Mouse (Mus musculus) heart, postnatal 0 days (tissue): Measurements from ENCODE around the gene Bud13. TPM values are rescaled to one million over a fixed set of nuclear protein-coding genes. Genes with fewer than 3 reads are reported as not detected.

Source experiments
- ATAC-seq: fragments of 200-750 bp; cut with Nextera tagmentation; 2 replicates; pipeline ENCODE4 v1.8.0; 2017; ENCODE audit warnings: low read depth, moderate number of reproducible peaks, moderate library complexity; ENCODE audit not compliant: insufficient read depth
- DNase-seq: peaks from one replicate; pipeline ENCODE4 v3.0.0-alpha.2; 2016; ENCODE audit warnings: low spot score
- H3K27ac ChIP-seq: fragments of 300-500 bp; sonication (generic); 2 replicates; pipeline ENCODE4 v1.5.1; 2014; ENCODE audit warnings: low read depth, mild to moderate bottlenecking
- H3K27me3 ChIP-seq: fragments of 300-500 bp; sonication (generic); 2 replicates; pipeline ENCODE4 v1.6.1; 2014; ENCODE audit warnings: low read length, mixed read lengths; ENCODE audit not compliant: control insufficient read depth, insufficient read depth
- H3K36me3 ChIP-seq: fragments of 300-500 bp; sonication (generic); replicated peaks from 2 replicates; pipeline ENCODE4 v1.6.1; 2014; ENCODE audit warnings: low read length, mixed read lengths; ENCODE audit not compliant: control insufficient read depth, insufficient read depth
- H3K4me1 ChIP-seq: fragments of 300-500 bp; sonication (generic); 2 replicates; pipeline ENCODE4 v1.6.1; 2014; ENCODE audit warnings: antibody characterized with exemption; ENCODE audit not compliant: control insufficient read depth, insufficient read depth
- H3K4me2 ChIP-seq: fragments of 300-500 bp; sonication (generic); 2 replicates; pipeline ENCODE4 v1.6.1; 2014; ENCODE audit warnings: low read depth, mild to moderate bottlenecking, low read length, moderate library complexity
- H3K4me3 ChIP-seq: fragments of 300-500 bp; sonication (generic); 2 replicates; pipeline ENCODE4 v1.5.1; 2014; ENCODE audit warnings: low read depth, low read length
- H3K9ac ChIP-seq: fragments of 300-500 bp; sonication (generic); replicated peaks from 2 replicates; pipeline ENCODE4 v1.6.1; 2014; ENCODE audit warnings: low read depth, low read length, mixed read lengths
- H3K9me3 ChIP-seq: fragments of 300-500 bp; sonication (generic); replicated peaks from 2 replicates; pipeline ENCODE4 v1.6.1; 2016; ENCODE audit warnings: low read length; ENCODE audit not compliant: control insufficient read depth
- CTCF ChIP-seq: IDR thresholded peaks from 2 replicates; pipeline ENCODE4 v1.5.1; 2016; ENCODE audit warnings: antibody characterized with exemption, control low read depth, low read depth
- EP300 ChIP-seq: IDR thresholded peaks from 2 replicates; pipeline ENCODE4 v1.6.1; 2016; ENCODE audit warnings: antibody characterized with exemption, low read depth
- WGBS: fragments of 180-500 bp; shearing (Covaris S2); extraction: QIAGEN DNeasy Blood & Tissue Kit; methylation state at CpG from one replicate; pipeline ENCODE4 v1.1.7; 2014; 5-methylcytosine and 5-hydroxymethylcytosine counted together
- polyA plus RNA-seq: library from polyadenylated mRNA; unstranded; fragments of >200 nt; fragmentation: Nextera tagmentation; extraction: Ambion mirVana; gene quantifications from 2 replicates; pipeline ENCODE4 v1.2.1, GENCODE M21; 2015
- total RNA-seq: library from RNA; depleted of rRNA; stranded (reverse); fragments of >200 nt; gene quantifications from 2 replicates; pipeline ENCODE4 v1.2.3, GENCODE M21; 2014; ENCODE audit warnings: low replicate concordance; rRNA removed

Gene Bud13
- total RNA-seq, result 12.0 and 14.6 TPM in 2 replicates
- 7.6 and 7.9 TPM in 2 replicates for polyA plus RNA-seq

GRCm38 (mm10) chr9:46282631-46283436 lies at the start of gene Bud13:
Gene Bud13, plus strand, starts transcription at chr9:46283008.
- H3K9me3 ChIP-seq, result no peaks in the 10 kb centered on the region
- H3K27me3 ChIP-seq, result no peaks in the 10 kb centered on the region
- ATAC-seq (peak; percentile 93), DNase-seq (peak; percentile 91)
- TF ChIP-seq EP300 (no peak), CTCF (peak; percentile 53)
- peak within 1 kb of the TSS; percentile 61 for H3K27ac ChIP-seq
- under 1% methylated on average over 54 of the region's 55 CpGs for WGBS
- peak within 1 kb of the TSS; percentile 77 for H3K9ac ChIP-seq
- H3K36me3 ChIP-seq, result peaks cover 54% of the 10 kb centered on the region
- peaks cover 10% of the 10 kb centered on the region for H3K4me1 ChIP-seq
- H3K4me3 ChIP-seq, result peak within 1 kb of the TSS; percentile 80
- peak within 1 kb of the TSS; percentile 64 for H3K4me2 ChIP-seq

GRCm38 (mm10) chr9:46235196-46235595 lies 47.6 kb upstream of the Bud13 start:
- Histone ChIP-seq H3K9me3 (no peaks in the 10 kb centered on the region), H3K9ac (no peak overlapping the region), H3K4me2 (no peak overlapping the region), H3K27me3 (peaks cover 14% of the 10 kb centered on the region; the same call in 1 of the 2 replicates), H3K4me1 (peaks cover 6% of the 10 kb centered on the region), H3K36me3 (no peaks in the 10 kb centered on the region), H3K27ac (no peak overlapping the region), H3K4me3 (no peak overlapping the region)
- 86% methylated on average over 6 of the region's 6 CpGs for WGBS
- TF ChIP-seq CTCF, result no peak
- TF ChIP-seq EP300, result no peak
- ATAC-seq (no peak), DNase-seq (no peak)

- Histone ChIP-seq H3K9me3 (no peaks in the 10 kb centered on the region), H3K27me3 (peaks cover 14% of the 10 kb centered on the region; the same call in 1 of the 2 replicates), H3K36me3 (no peaks in the 10 kb centered on the region), H3K27ac (no peak within 1 kb of the TSS), H3K9ac (no peak within 1 kb of the TSS), H3K4me2 (no peak within 1 kb of the TSS), H3K4me3 (no peak within 1 kb of the TSS), H3K4me1 (peaks cover 3% of the 10 kb centered on the region)
- no peak for DNase-seq
- ATAC-seq, result no peak
- no peak for TF ChIP-seq CTCF
- no peak for TF ChIP-seq EP300
Measured at GRCm38 (mm10) chr9:46235596-46235648, 47.4 kb upstream of the Bud13 start, which contains the start of gene Apoc3. Gene Apoc3, minus strand, starts transcription at chr9:46235636.

- H3K9ac ChIP-seq, result no peak overlapping the region
- no peak for DNase-seq
- no peak overlapping the region for H3K4me2 ChIP-seq
- H3K4me3 ChIP-seq, result no peak overlapping the region
- ATAC-seq, result no peak
- WGBS, result 59% methylated on average over 4 of the region's 4 CpGs
- no peaks in the 10 kb centered on the region for H3K9me3 ChIP-seq
- H3K4me1 ChIP-seq, result peaks cover 1% of the 10 kb centered on the region; the same call in 1 of the 2 replicates
- no peak for TF ChIP-seq EP300
- no peak for TF ChIP-seq CTCF
- no peak overlapping the region for H3K27ac ChIP-seq
- H3K36me3 ChIP-seq, result no peaks in the 10 kb centered on the region
- peaks cover 12% of the 10 kb centered on the region; the same call in 1 of the 2 replicates for H3K27me3 ChIP-seq
Measured at GRCm38 (mm10) chr9:46235649-46236048, 47.2 kb upstream of the Bud13 start.

- WGBS, result 87% methylated on average over 7 of the region's 7 CpGs
- Histone ChIP-seq H3K4me3 (no peak overlapping the region), H3K4me2 (no peak overlapping the region), H3K36me3 (no peaks in the 10 kb centered on the region), H3K9me3 (no peaks in the 10 kb centered on the region), H3K27me3 (0 out of 2 replicates have a peak, but pooled peaks cover 6% of the 10 kb centered on the region), H3K4me1 (peaks cover 7% of the 10 kb centered on the region; the same call in 1 of the 2 replicates), H3K27ac (no peak overlapping the region), H3K9ac (no peak overlapping the region)
- DNase-seq (no peak), ATAC-seq (no peak)
- TF ChIP-seq CTCF (no peak), EP300 (no peak)
Measured at GRCm38 (mm10) chr9:46238850-46239249, 44.0 kb upstream of the Bud13 start.
